Mouse (Mus musculus): Measurements from ENCODE around the gene Pip5k1b. TPM values are rescaled to one million over a fixed set of nuclear protein-coding genes. Genes with fewer than 3 reads are reported as not detected.

Pip5k1b gene
- total RNA-seq, 1 experiment from 2014 or later: 31.2 TPM

DNA sequence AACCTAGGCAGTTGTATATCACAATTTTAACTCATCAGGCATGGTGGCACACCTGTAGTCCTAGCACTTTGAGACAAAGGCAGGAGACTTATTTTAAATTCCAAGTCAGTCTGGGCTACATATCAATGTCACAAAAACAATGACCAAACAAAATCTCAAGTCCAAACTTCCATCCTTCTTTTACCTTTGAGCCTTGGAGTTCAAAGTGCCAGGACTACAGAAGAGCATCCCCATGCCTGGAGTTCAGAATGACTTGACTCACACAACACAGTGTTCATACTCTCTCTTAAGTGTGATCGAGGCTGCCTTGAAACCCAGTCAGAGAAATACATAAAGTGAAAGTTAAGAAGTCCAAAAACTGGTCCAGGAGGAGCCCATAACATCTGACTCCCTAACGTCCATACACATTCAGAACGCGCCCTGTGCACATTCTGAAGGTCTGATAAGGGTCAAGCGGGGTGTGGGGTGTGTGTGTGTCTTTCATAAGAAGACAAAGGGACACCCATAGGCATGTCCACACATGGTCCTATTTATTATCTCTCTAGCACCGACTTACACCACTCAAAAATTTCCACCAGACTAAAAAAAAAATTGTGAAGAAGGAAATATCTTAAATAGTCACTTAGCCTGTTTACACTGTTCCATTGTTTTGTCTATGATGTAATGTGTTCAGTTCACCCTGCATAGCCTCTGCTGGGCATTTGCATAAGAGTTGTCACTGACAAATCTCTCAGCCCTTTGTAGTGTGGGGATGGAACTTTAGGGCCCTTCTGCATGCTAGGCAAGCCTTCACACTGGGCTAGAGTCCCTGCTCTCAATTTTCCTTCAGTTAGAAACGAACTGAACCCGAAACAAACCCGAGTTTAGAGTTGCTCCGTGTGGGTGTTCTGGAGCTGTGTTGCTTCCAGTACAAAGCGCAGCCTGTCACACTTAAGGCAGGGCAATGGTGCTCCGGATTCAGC is 296.0 kb downstream of the Pip5k1b start:
- DNase-seq: no peak

DNA sequence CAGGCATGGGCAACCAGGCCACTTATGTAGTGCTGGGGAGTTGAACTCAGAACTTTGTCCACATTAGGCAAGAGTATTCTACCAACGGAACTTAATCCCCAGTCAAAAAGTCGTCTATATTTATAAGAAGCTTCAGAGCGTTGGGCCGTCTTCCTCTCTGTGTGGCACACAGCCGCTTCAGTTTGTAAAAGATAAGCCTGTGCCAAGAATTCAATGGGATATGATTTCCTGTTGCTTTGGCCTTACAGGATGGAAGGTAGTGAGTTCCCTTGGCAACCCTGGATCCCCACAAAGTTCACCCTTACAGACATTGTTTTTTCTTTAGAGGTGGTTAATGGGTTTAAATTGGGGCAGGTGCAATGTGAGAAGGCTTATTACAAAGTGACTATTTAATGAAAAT is 297.3 kb downstream of the Pip5k1b start:
- DNase-seq: no peak

DNA sequence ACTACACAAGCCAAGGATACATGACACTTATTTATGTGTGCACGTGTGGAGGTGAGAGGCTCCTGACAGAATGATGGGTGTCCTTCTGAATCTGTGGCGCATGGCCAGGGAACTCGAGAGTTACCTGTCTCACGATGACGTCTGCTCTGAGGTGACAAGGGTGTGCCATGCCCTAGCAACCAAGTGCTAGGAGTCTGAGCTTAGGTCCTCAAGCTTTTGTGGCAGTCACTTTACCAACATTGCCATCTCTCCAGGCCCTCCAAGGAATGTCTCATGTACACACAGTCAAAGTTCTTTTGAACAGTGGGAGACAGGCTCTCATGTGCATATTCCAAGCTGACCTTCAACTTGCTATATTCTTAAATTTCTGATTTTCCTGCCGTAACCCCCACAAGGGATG is 297.7 kb downstream of the Pip5k1b start:
- no peak for DNase-seq

DNA sequence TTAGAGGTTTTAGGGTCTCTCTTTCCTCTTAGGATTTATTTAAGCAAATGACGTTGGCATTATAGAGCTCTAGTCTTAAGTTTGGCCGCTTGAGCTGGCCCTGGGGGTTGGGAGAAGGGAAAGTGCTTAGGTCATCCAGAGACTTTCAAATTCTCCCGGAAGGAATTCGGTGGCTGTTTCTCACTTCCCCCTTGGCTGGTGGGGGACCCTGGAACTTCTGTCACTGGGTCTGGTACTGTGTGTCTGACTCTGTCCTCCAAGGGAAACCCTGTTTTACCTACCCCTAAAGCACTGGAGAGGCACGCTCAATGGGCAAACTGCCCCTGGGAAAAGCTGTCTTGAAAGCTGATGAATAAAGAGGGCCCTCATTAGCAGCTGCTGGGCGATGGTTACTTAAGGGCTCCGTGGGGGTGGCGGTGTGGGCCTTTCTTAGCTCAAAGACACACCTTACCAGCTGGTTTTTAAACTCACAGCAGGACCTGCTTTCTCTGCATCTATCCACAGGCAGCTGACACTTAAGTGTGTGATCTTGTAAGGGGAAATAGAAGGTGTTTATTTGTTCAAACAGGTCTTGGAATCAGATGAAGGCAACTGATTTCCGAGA is 301.9 kb downstream of the Pip5k1b start:
- DNase-seq: no peak

GRCm38 (mm10) chr19:24251869-24252268 is 303.8 kb downstream of the Pip5k1b start:
- DNase-seq: no peak

Other genes with a start within 250 kb of the Pip5k1b start
- 40.7 and 44.6 TPM in 2 replicates for gene Fam122a, start 78.5 kb downstream of the Pip5k1b start, total RNA-seq (2021)
- gene Tmem252, start 118.1 kb upstream of the Pip5k1b start, total RNA-seq (2021): 0.12 TPM in 1 of 2 replicates, not detected in the other

Data from adrenal gland, postnatal 25 days (tissue).